Mouse (Mus musculus): ENCODE measurements at regions not wholly inside any gene's neighbourhood (a gene's known extent, or its start where the extent isn't known, plus 50 kb on each side); places are given as distances from the start of the nearest gene placed in this dataset.

DNA sequence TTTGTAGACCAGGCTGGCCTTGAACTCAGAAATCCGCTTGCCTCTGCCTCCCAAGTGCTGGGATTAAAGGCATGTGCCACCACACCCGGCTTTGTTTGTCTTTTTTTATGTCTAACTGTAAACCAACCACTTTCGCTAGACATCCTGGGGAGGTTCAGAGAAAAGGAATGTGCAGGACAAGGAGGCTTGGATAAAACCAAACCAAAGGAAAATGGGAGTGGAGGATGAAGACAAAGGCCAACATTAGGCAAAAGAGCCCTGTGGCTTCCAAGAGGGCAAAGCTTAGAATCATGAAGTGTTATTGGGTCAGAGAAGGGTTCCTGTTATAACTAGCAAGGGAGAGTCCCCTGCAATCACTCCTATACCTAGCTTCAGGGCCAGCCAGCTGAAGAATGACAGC, 800.6 kb downstream of the Gbe1 start:
- no peaks in the 10 kb centered on the region for H3K36me3 ChIP-seq (ENCODE audit: insufficient read depth)
- H3K4me2 ChIP-seq = no peak overlapping the region
- H3K9ac ChIP-seq = no peak overlapping the region
- H3K4me3 ChIP-seq (ENCODE audit: low read depth, low read length) = no peak overlapping the region
- H3K4me1 ChIP-seq (ENCODE audit: insufficient read depth) = no peaks in the 10 kb centered on the region
- DNase-seq (no peak), ATAC-seq (ENCODE audit: insufficient read depth) (no peak)
- 77% methylated on average over 3 of the region's 3 CpGs for WGBS
- H3K27ac ChIP-seq (ENCODE audit: low read depth) = no peak overlapping the region
- no peaks in the 10 kb centered on the region for H3K27me3 ChIP-seq (ENCODE audit: insufficient read depth, low read length)
- no peak for TF ChIP-seq CTCF (IDR thresholded peaks at IDR 0.05; ENCODE audit: low read depth)
- H3K9me3 ChIP-seq (ENCODE audit: low read depth, low read length) = no peaks in the 10 kb centered on the region

DNA sequence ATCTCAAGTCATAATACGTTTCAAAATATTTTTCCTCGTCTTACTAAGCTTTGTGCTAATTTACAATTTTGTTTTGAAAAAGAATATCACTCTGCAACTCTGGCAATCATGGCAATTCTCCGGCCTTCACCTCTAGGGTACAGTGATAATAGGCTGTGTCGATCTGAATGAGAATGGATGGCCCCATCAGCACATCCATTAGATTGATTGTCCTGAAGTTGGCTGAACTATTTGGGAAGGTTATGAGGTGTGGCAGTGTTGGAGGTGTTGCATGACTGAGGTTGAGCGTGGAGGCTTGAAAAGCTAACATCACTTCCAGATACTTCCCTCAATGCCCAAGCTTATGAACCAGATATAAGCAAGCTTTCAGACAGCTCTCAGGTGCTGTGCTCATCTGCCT, 807.0 kb downstream of the Gbe1 start:
- no peak overlapping the region for H3K9ac ChIP-seq
- no peak overlapping the region for H3K4me2 ChIP-seq
- H3K27me3 ChIP-seq (ENCODE audit: insufficient read depth, low read length) = no peaks in the 10 kb centered on the region
- DNase-seq = no peak
- no peak overlapping the region for H3K4me3 ChIP-seq (ENCODE audit: low read depth, low read length)
- no peak for ATAC-seq (ENCODE audit: insufficient read depth)
- TF ChIP-seq CTCF (IDR thresholded peaks at IDR 0.05; ENCODE audit: low read depth) = no peak
- H3K27ac ChIP-seq (ENCODE audit: low read depth) = no peak overlapping the region
- 74% methylated on average over 5 of the region's 5 CpGs for WGBS
- no peaks in the 10 kb centered on the region for H3K9me3 ChIP-seq (ENCODE audit: low read depth, low read length)
- no peaks in the 10 kb centered on the region for H3K36me3 ChIP-seq (ENCODE audit: insufficient read depth)
- H3K4me1 ChIP-seq (ENCODE audit: insufficient read depth) = no peaks in the 10 kb centered on the region

DNA sequence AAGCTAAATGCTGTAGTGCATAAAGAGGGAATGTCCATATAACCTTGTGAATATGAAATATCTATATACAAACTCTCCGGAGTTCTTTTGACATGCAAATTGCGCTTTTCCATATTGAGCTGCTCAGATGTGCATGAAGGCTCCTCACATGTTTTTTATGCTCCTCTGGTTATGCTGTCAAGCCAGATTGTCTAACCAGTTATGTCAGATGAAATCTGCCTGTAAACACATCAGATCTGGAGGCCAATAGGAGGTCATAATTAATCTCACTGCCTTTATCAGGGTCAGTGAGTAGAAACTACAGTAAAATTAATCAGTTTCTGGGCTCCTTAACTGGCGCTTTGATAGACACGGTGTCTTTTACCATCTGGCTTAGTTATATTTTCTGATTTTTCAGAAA, 809.9 kb downstream of the Gbe1 start:
- no peak overlapping the region for H3K27ac ChIP-seq (ENCODE audit: low read depth)
- no peaks in the 10 kb centered on the region for H3K27me3 ChIP-seq (ENCODE audit: insufficient read depth, low read length)
- DNase-seq (no peak), ATAC-seq (ENCODE audit: insufficient read depth) (no peak)
- no peak overlapping the region for H3K4me3 ChIP-seq (ENCODE audit: low read depth, low read length)
- 82% methylated on average over 4 of the region's 4 CpGs for WGBS
- H3K4me2 ChIP-seq = no peak overlapping the region
- H3K9me3 ChIP-seq (ENCODE audit: low read depth, low read length) = no peaks in the 10 kb centered on the region
- TF ChIP-seq CTCF (IDR thresholded peaks at IDR 0.05; ENCODE audit: low read depth) = no peak
- H3K4me1 ChIP-seq (ENCODE audit: insufficient read depth) = no peaks in the 10 kb centered on the region
- no peaks in the 10 kb centered on the region for H3K36me3 ChIP-seq (ENCODE audit: insufficient read depth)
- no peak overlapping the region for H3K9ac ChIP-seq

- H3K4me2 ChIP-seq = no peak overlapping the region
- H3K9me3 ChIP-seq (ENCODE audit: low read depth, low read length) = no peaks in the 10 kb centered on the region
- no peak overlapping the region for H3K4me3 ChIP-seq (ENCODE audit: low read depth, low read length)
- no peaks in the 10 kb centered on the region for H3K4me1 ChIP-seq (ENCODE audit: insufficient read depth)
- no peak overlapping the region for H3K9ac ChIP-seq
- TF ChIP-seq CTCF (IDR thresholded peaks at IDR 0.05; ENCODE audit: low read depth) = no peak
- DNase-seq (peak; percentile 37), ATAC-seq (ENCODE audit: insufficient read depth) (no peak)
- H3K27me3 ChIP-seq (ENCODE audit: insufficient read depth, low read length) = no peaks in the 10 kb centered on the region
- no peak overlapping the region for H3K27ac ChIP-seq (ENCODE audit: low read depth)
- no peaks in the 10 kb centered on the region for H3K36me3 ChIP-seq (ENCODE audit: insufficient read depth)
Observed at GRCm38 (mm10) chr16:71132826-71133225, 819.1 kb downstream of the Gbe1 start.

- ATAC-seq (ENCODE audit: insufficient read depth) (no peak), DNase-seq (no peak)
- Histone ChIP-seq H3K36me3 (ENCODE audit: insufficient read depth) (no peaks in the 10 kb centered on the region), H3K4me3 (ENCODE audit: low read depth, low read length) (no peak overlapping the region), H3K27me3 (ENCODE audit: insufficient read depth, low read length) (no peaks in the 10 kb centered on the region), H3K4me2 (no peak overlapping the region), H3K4me1 (ENCODE audit: insufficient read depth) (no peaks in the 10 kb centered on the region), H3K9me3 (ENCODE audit: low read depth, low read length) (no peaks in the 10 kb centered on the region), H3K9ac (no peak overlapping the region), H3K27ac (ENCODE audit: low read depth) (no peak overlapping the region)
- WGBS = 74% methylated on average over 3 of the region's 3 CpGs
- TF ChIP-seq CTCF (IDR thresholded peaks at IDR 0.05; ENCODE audit: low read depth) = no peak
Observed at GRCm38 (mm10) chr16:71138668-71139067, 824.9 kb downstream of the Gbe1 start.
